Mouse (Mus musculus) cerebellum, postnatal 25 days (tissue): ENCODE data around the gene Dysf.

Experiments
- DNase-seq, 2 experiments: peaks; one replicate each; pipeline ENCODE4 v3.0.0; 2021; ENCODE audit warnings: mixed read lengths in 2 of 2

Gene Dysf

GRCm38 (mm10) chr6:84235365-84235764 is 227.0 kb downstream of the Dysf start:
- DNase-seq: no peak

- no peak for DNase-seq
These were observed 235.0 kb downstream of the Dysf start for GRCm38 (mm10) chr6:84243385-84243784.

- no peak for DNase-seq
These were observed 237.8 kb downstream of the Dysf start for GRCm38 (mm10) chr6:84246101-84246760.

GRCm38 (mm10) chr6:84246979-84247378 is 238.6 kb downstream of the Dysf start:
- no peak for DNase-seq
